Mouse (Mus musculus) bone marrow macrophage, adult 2 months (primary cell): ENCODE measurements around the gene Usp29.

Experiments
- CTCF ChIP-seq: IDR thresholded peaks from 2 replicates; pipeline ENCODE4 v1.5.1; 2012; ENCODE audit warnings: low read depth, mild to moderate bottlenecking, low read length, moderate library complexity
- POLR2A ChIP-seq: IDR thresholded peaks from 2 replicates; pipeline ENCODE4 v1.6.1; 2012; ENCODE audit warnings: mild to moderate bottlenecking, low read depth, low read length, borderline replicate concordance

DNA sequence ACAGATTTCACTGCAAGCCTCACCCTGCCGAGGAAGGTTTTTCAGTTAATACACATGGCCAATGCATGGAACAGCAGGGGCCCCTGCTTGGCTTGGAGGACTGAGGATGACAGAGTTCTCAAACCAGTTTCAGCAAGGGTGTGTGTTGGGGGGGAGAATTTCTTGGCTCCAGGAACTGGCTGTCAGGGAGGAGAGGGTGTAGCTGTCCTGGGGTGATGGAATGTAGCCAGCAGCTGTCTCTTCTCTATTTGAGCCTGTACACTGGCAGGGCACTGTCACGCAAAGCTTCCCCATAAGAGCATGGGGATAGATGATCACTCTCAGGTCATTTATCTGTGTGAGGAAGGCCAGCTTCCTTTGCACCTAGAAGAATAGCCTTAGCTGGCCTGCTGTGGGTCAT lies 46.7 kb downstream of the Usp29 start:
- TF ChIP-seq POLR2A = no peak
- no peak for TF ChIP-seq CTCF
